In the genomic region with DNA sequence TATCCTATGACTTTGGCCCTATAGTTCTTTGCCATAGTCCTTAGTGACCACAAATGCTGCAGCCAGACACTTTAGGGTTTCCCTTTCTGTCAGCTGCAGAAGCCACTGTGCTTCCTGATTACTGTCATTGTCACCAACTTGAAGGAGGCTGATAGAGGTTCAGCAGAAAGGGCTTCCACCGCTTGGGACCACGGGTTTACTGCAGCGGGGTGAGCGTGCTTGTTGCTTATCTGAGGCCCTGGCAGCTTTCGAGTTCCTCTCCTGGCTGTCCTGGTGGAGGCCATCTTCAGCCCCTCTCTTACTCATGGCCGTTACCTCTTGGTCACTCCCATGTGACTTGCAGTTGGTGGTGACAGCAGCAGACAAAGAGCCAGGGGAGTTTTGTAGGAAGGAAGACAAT, we compare ENCODE assay signal across 20 mouse cellular contexts. TPM values are rescaled to one million over a fixed set of nuclear protein-coding genes. Genes with fewer than 3 reads are reported as not detected.
"Had no signal": no experiment of that assay in that cellular context is flagged by ENCODE, and none has a peak within 500 bp of the region (broad histone marks: within the 10 kb centered on the region; RNA-seq: fewer than 3 reads in every experiment).

No protein-coding gene starts in this region.

- H3K4me2 ChIP-seq: neural tube, embryonic 15.5 days had no signal

- H3K27me3 ChIP-seq: neural tube, embryonic 15.5 days had no signal

- ATAC-seq: lung, postnatal 0 days had no signal

- H3K36me3 ChIP-seq: midbrain, embryonic 10.5 days; neural tube, embryonic 15.5 days had no signal

- H3K9me3 ChIP-seq: limb, embryonic 10.5 days; midbrain, embryonic 10.5 days; neural tube, embryonic 15.5 days had no signal

- DNase-seq: kidney, adult 8-10 months; kidney, postnatal 25 days; lung, adult 2 months; lung, postnatal 4 days; midbrain, embryonic 14.5 days; right cerebral cortex, adult 18-20 months; right cerebral cortex, postnatal 25 days; thymus, postnatal 4 days had no signal

- H3K27ac ChIP-seq: left cerebral cortex, adult 2 months; limb, embryonic 10.5 days; liver, embryonic 14.5 days; midbrain, embryonic 10.5 days; neural tube, embryonic 15.5 days; stomach, postnatal 0 days had no signal

- H3K9ac ChIP-seq: liver, embryonic 14.5 days; neural tube, embryonic 15.5 days had no signal

- H3K4me3 ChIP-seq: left cerebral cortex, adult 2 months; limb, embryonic 10.5 days; midbrain, embryonic 10.5 days; myocyte; neural tube, embryonic 15.5 days had no signal

RNA-seq across cellular contexts. Expression of gene Gm45837, which starts 21.4 kb away (rescaled TPM):
- total RNA-seq: layer of hippocampus, postnatal 25 days; left cerebral cortex, postnatal 14 days had no signal
- polyA plus RNA-seq: kidney, embryonic 16.5 days; limb, embryonic 10.5 days; liver, embryonic 14.5 days; midbrain, embryonic 14.5 days; neural tube, embryonic 11.5 days had no signal
